Mouse (Mus musculus): Measurements from ENCODE around the gene Sgms1. TPM values are rescaled to one million over a fixed set of nuclear protein-coding genes. Genes with fewer than 3 reads are reported as not detected.

Gene Sgms1
- total RNA-seq, 2 experiments from 2014 or later = 53.8 to 62.8 TPM

- Histone ChIP-seq H3K27ac (no peak overlapping the region), H3K4me3 (no peak overlapping the region)
- no peak for DNase-seq
- intact Hi-C loops (cut with DNase I) = no loop called here
- no peak for TF ChIP-seq CTCF (IDR thresholded peaks at IDR 0.05)
These were observed 158.7 kb downstream of the Sgms1 start for GRCm38 (mm10) chr19:32230798-32231197.

GRCm38 (mm10) chr19:32230301-32230700 lies 159.2 kb downstream of the Sgms1 start:
- no peak for DNase-seq
- TF ChIP-seq CTCF (IDR thresholded peaks at IDR 0.05) = no peak
- H3K4me3 ChIP-seq = no peak overlapping the region
- intact Hi-C loops (cut with DNase I) = no loop called here
- no peak overlapping the region for H3K27ac ChIP-seq

GRCm38 (mm10) chr19:32229776-32230175 lies 159.7 kb downstream of the Sgms1 start:
- no peak overlapping the region for H3K27ac ChIP-seq
- H3K4me3 ChIP-seq = no peak overlapping the region
- no peak for TF ChIP-seq CTCF (IDR thresholded peaks at IDR 0.05)
- intact Hi-C loops (cut with DNase I) = no loop called here
- DNase-seq = no peak

GRCm38 (mm10) chr19:32227175-32227574 lies 162.3 kb downstream of the Sgms1 start:
- H3K4me3 ChIP-seq = no peak overlapping the region
- no peak overlapping the region for H3K27ac ChIP-seq
- DNase-seq = no peak
- intact Hi-C loops (cut with DNase I) = no loop called here
- TF ChIP-seq CTCF (IDR thresholded peaks at IDR 0.05) = no peak

GRCm38 (mm10) chr19:32225097-32225490 lies 164.4 kb downstream of the Sgms1 start:
- intact Hi-C loops (cut with DNase I) = no loop called here
- H3K4me3 ChIP-seq = no peak overlapping the region
- no peak for DNase-seq
- peak overlapping the region; percentile 41 for H3K27ac ChIP-seq
- TF ChIP-seq CTCF (IDR thresholded peaks at IDR 0.05) = peak; percentile 27; the same call in 1 of the 2 replicates

GRCm38 (mm10) chr19:32224318-32225096 lies 165.0 kb downstream of the Sgms1 start:
- no peak for TF ChIP-seq CTCF (IDR thresholded peaks at IDR 0.05)
- no peak for DNase-seq
- peak overlapping the region; percentile 54 for H3K27ac ChIP-seq
- intact Hi-C loops (cut with DNase I) = no loop called here
- no peak overlapping the region for H3K4me3 ChIP-seq

GRCm38 (mm10) chr19:32223751-32224174 lies 165.8 kb downstream of the Sgms1 start:
- no peak for TF ChIP-seq CTCF (IDR thresholded peaks at IDR 0.05)
- intact Hi-C loops (cut with DNase I) = no loop called here
- Histone ChIP-seq H3K27ac (peak overlapping the region; percentile 54; the same call in 1 of the 2 replicates), H3K4me3 (no peak overlapping the region)
- no peak for DNase-seq

GRCm38 (mm10) chr19:32222083-32222482 lies 167.4 kb downstream of the Sgms1 start:
- Histone ChIP-seq H3K4me3 (no peak overlapping the region), H3K27ac (no peak overlapping the region; the same call in 1 of the 2 replicates)
- TF ChIP-seq CTCF (IDR thresholded peaks at IDR 0.05) = no peak
- intact Hi-C loops (cut with DNase I) = no loop called here
- DNase-seq = no peak

- peak overlapping the region; percentile 60 for H3K4me3 ChIP-seq
- DNase-seq = peak; percentile 42
- no peak for TF ChIP-seq CTCF (IDR thresholded peaks at IDR 0.05)
- intact Hi-C loops (cut with DNase I) = no loop called here
- peak overlapping the region; percentile 80 for H3K27ac ChIP-seq
These were observed 168.5 kb downstream of the Sgms1 start for GRCm38 (mm10) chr19:32220991-32221390.

GRCm38 (mm10) chr19:32216710-32217109 lies 172.8 kb downstream of the Sgms1 start:
- Histone ChIP-seq H3K4me3 (no peak overlapping the region), H3K27ac (no peak overlapping the region)
- intact Hi-C loops (cut with DNase I) = loop anchor here (10.0 kb wide), 1 partner anchor 92 kb away; no protein-coding TSS in a partner anchor
- TF ChIP-seq CTCF (IDR thresholded peaks at IDR 0.05) = no peak
- no peak for DNase-seq

- no peak for DNase-seq
- intact Hi-C loops (cut with DNase I) = loop anchor here (5.0 to 10.0 kb wide), 3 partner anchors 90 to 107 kb away; no protein-coding TSS in a partner anchor
- TF ChIP-seq CTCF (IDR thresholded peaks at IDR 0.05) = no peak
- Histone ChIP-seq H3K4me3 (no peak overlapping the region), H3K27ac (0 out of 2 replicates have a peak overlapping the region, but pooled peaks have one; percentile 16)
These were observed 174.4 kb downstream of the Sgms1 start for GRCm38 (mm10) chr19:32214905-32215806.

- no peak for DNase-seq
- TF ChIP-seq CTCF (IDR thresholded peaks at IDR 0.05) = no peak
- Histone ChIP-seq H3K27ac (peak overlapping the region; percentile 12; the same call in 1 of the 2 replicates), H3K4me3 (no peak overlapping the region)
- intact Hi-C loops (cut with DNase I) = loop anchor here (5.0 to 10.0 kb wide), 3 partner anchors 89 to 109 kb away; no protein-coding TSS in a partner anchor
These were observed 175.9 kb downstream of the Sgms1 start for GRCm38 (mm10) chr19:32213577-32213976.

- no peak for TF ChIP-seq CTCF (IDR thresholded peaks at IDR 0.05)
- Histone ChIP-seq H3K4me3 (peak overlapping the region; percentile 72), H3K27ac (peak overlapping the region; percentile 89)
- DNase-seq = no peak
- intact Hi-C loops (cut with DNase I) = loop anchor here (5.0 to 10.0 kb wide), 3 partner anchors 86 to 111 kb away; no protein-coding TSS in a partner anchor
These were observed 178.3 kb downstream of the Sgms1 start for GRCm38 (mm10) chr19:32211293-32211585.
